Mouse (Mus musculus): Measurements from ENCODE around the gene Zdhhc7. TPM values are rescaled to one million over a fixed set of nuclear protein-coding genes. Genes with fewer than 3 reads are reported as not detected.

Gene Zdhhc7
- 16.3 and 17.1 TPM in 2 replicates for polyA plus RNA-seq (2015; fragmentation: Nextera tagmentation; extraction: Ambion mirVana)

- H3K4me3 ChIP-seq (replicated peaks): peak within 1 kb of the TSS; percentile 90
- peaks cover 4% of the 10 kb centered on the region; the same call in 1 of the 2 replicates for H3K36me3 ChIP-seq
- no peaks in the 10 kb centered on the region for H3K27me3 ChIP-seq
- under 1% methylated on average over 88 of the region's 88 CpGs for WGBS (ENCODE audit: insufficient replicate concordance)
- H3K4me2 ChIP-seq: peak within 1 kb of the TSS; percentile 88
- H3K9ac ChIP-seq: peak within 1 kb of the TSS; percentile 88
- ATAC-seq (ENCODE audit: low read depth) (peak; percentile 78), DNase-seq (peak; percentile 59)
- H3K9me3 ChIP-seq (replicated peaks): no peaks in the 10 kb centered on the region
- H3K27ac ChIP-seq: peak within 1 kb of the TSS; percentile 77
- H3K4me1 ChIP-seq (replicated peaks): peaks cover 52% of the 10 kb centered on the region
Observed at GRCm38 (mm10) chr8:120101068-120101972, at the start of gene Zdhhc7. Gene Zdhhc7, minus strand, starts transcription at chr8:120101482.

DNA sequence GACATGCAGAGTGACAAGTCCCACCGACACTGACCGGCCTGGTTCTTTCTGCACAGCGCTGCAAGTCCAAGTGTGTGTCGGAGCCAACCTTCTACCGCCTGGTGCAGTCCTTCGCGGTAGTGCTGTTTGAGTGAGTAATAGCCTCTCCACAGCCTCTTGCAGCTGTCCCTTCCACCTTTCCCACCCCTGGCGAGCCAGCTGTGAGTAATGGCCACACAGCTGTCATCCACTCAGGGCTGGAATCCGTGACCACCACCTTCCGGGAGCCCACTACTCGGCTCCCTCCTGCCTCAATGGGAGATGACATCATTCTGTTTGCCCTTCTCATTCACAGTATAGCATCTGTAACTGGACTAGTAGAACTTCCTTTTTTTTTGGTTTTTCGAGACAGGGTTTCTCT lies 48.7 kb upstream of the Zdhhc7 start:
- H3K4me3 ChIP-seq (replicated peaks): no peak overlapping the region
- no peaks in the 10 kb centered on the region for H3K4me1 ChIP-seq (replicated peaks)
- no peaks in the 10 kb centered on the region for H3K9me3 ChIP-seq (replicated peaks)
- no peak overlapping the region for H3K4me2 ChIP-seq
- WGBS (ENCODE audit: insufficient replicate concordance): 36% methylated on average over 12 of the region's 12 CpGs
- no peak for ATAC-seq (ENCODE audit: low read depth)
- no peak overlapping the region for H3K9ac ChIP-seq
- H3K27ac ChIP-seq: no peak overlapping the region
- DNase-seq: no peak
- H3K36me3 ChIP-seq: no peaks in the 10 kb centered on the region
- no peaks in the 10 kb centered on the region for H3K27me3 ChIP-seq

DNA sequence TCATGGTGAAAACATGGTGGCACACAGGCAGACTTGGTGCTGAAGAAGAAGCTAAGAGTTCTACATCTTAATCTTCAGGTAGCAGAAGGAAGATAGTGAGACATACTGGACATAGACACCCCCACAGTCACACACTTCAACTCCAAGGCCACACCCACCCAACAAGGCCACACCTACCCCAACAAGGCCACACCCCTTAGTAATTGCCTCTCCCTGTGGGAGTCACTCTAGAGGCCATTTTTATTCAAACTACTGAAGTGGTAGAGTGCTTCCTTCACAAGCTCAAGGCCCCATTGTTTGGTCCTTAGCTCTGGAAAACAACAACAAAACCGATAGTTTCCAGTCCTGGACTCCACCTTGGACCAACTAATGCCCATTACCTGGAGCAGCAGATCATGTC lies 44.8 kb upstream of the Zdhhc7 start:
- H3K4me1 ChIP-seq (replicated peaks): no peaks in the 10 kb centered on the region
- no peaks in the 10 kb centered on the region for H3K36me3 ChIP-seq
- H3K9ac ChIP-seq: no peak overlapping the region
- no peaks in the 10 kb centered on the region for H3K27me3 ChIP-seq
- H3K27ac ChIP-seq: no peak overlapping the region
- no peak for DNase-seq
- H3K4me2 ChIP-seq: no peak overlapping the region
- ATAC-seq (ENCODE audit: low read depth): no peak
- H3K9me3 ChIP-seq (replicated peaks): no peaks in the 10 kb centered on the region
- no peak overlapping the region for H3K4me3 ChIP-seq (replicated peaks)
- WGBS (ENCODE audit: insufficient replicate concordance): 46% methylated on average over 1 of the region's 1 CpGs

DNA sequence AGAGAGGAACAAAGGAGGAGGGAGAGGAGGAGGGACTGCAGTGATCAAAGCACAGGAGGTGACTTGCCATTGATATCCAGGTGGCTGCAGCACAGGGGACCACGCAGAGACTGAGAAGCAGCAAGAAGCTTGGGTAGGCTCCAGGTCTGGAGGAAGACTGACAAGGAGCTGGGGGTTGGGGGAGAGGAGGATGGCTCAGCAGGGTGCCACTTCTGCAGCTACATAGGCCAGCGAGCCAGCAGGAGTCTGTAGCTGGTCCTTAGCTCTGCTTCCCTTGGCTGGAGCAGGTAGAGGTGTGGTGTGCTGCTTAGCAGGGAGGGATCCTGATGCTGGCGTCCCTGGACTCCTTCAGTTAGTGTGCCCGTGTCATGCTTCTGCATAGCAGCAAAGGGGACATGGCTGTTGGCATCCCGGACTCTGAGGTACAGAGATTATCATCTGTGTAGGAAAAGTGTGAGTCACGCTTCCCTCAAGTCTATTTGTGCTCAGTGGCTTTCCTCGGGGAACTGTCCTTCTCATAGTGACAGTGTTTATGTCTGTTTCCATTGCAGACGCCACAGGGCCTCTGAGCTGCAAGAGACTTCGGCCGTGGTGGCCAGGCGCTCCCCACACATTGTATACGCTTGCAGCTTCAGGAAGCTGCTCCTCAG lies 43.5 kb upstream of the Zdhhc7 start:
- H3K36me3 ChIP-seq: no peaks in the 10 kb centered on the region
- no peaks in the 10 kb centered on the region for H3K9me3 ChIP-seq (replicated peaks)
- H3K4me3 ChIP-seq (replicated peaks): no peak overlapping the region
- ATAC-seq (ENCODE audit: low read depth) (no peak), DNase-seq (no peak)
- no peaks in the 10 kb centered on the region for H3K27me3 ChIP-seq
- no peak overlapping the region for H3K9ac ChIP-seq
- 30% methylated on average over 12 of the region's 12 CpGs for WGBS (ENCODE audit: insufficient replicate concordance)
- no peaks in the 10 kb centered on the region for H3K4me1 ChIP-seq (replicated peaks)
- no peak overlapping the region for H3K27ac ChIP-seq
- no peak overlapping the region for H3K4me2 ChIP-seq

GRCm38 (mm10) chr8:120143911-120144651 lies 42.8 kb upstream of the Zdhhc7 start:
- Histone ChIP-seq H3K4me3 (replicated peaks) (no peak overlapping the region), H3K27ac (no peak overlapping the region), H3K36me3 (no peaks in the 10 kb centered on the region), H3K9me3 (replicated peaks) (no peaks in the 10 kb centered on the region), H3K9ac (no peak overlapping the region), H3K4me1 (replicated peaks) (no peaks in the 10 kb centered on the region), H3K4me2 (no peak overlapping the region), H3K27me3 (no peaks in the 10 kb centered on the region; the same call in 1 of the 2 replicates)
- DNase-seq (no peak), ATAC-seq (ENCODE audit: low read depth) (no peak)
- 67% methylated on average over 15 of the region's 15 CpGs for WGBS (ENCODE audit: insufficient replicate concordance)

GRCm38 (mm10) chr8:120140769-120141168 lies 39.5 kb upstream of the Zdhhc7 start:
- no peaks in the 10 kb centered on the region for H3K9me3 ChIP-seq (replicated peaks)
- H3K4me3 ChIP-seq (replicated peaks): no peak overlapping the region
- no peaks in the 10 kb centered on the region for H3K4me1 ChIP-seq (replicated peaks)
- ATAC-seq (ENCODE audit: low read depth) (no peak), DNase-seq (no peak)
- no peak overlapping the region for H3K27ac ChIP-seq
- H3K36me3 ChIP-seq: no peaks in the 10 kb centered on the region
- H3K4me2 ChIP-seq: no peak overlapping the region
- H3K9ac ChIP-seq: no peak overlapping the region
- WGBS (ENCODE audit: insufficient replicate concordance): 47% methylated on average over 3 of the region's 3 CpGs
- H3K27me3 ChIP-seq: peaks cover 5% of the 10 kb centered on the region; the same call in 1 of the 2 replicates

DNA sequence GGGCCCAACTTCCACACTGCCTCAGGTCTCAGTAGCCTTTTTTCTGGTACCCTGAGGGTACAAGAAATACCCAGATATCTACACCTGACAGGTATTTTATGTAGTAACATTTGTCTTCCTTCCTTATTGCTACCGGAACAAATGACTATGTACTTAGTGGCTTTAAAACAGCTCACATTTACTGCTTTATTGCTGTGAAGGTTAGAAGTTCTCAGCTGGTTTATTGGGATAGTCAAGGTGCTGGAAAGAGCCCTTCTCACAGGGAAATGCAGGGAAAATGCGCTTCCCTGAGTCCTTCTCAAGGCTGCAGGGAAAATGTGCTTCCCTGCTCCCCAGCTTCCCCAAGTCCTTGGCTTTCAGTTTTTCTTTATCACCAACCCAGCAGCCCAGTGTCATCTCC lies 37.7 kb upstream of the Zdhhc7 start:
- no peaks in the 10 kb centered on the region for H3K9me3 ChIP-seq (replicated peaks)
- no peaks in the 10 kb centered on the region for H3K36me3 ChIP-seq
- H3K9ac ChIP-seq: no peak overlapping the region
- H3K4me1 ChIP-seq (replicated peaks): no peaks in the 10 kb centered on the region
- H3K4me2 ChIP-seq: no peak overlapping the region
- H3K27me3 ChIP-seq: peaks cover 5% of the 10 kb centered on the region; the same call in 1 of the 2 replicates
- no peak overlapping the region for H3K4me3 ChIP-seq (replicated peaks)
- DNase-seq: no peak
- H3K27ac ChIP-seq: no peak overlapping the region
- no peak for ATAC-seq (ENCODE audit: low read depth)
- 58% methylated on average over 2 of the region's 2 CpGs for WGBS (ENCODE audit: insufficient replicate concordance)

- Histone ChIP-seq H3K9ac (no peak overlapping the region), H3K9me3 (replicated peaks) (no peaks in the 10 kb centered on the region), H3K27ac (no peak overlapping the region), H3K27me3 (peaks cover 5% of the 10 kb centered on the region; the same call in 1 of the 2 replicates), H3K4me1 (replicated peaks) (no peaks in the 10 kb centered on the region), H3K4me3 (replicated peaks) (no peak overlapping the region), H3K4me2 (no peak overlapping the region), H3K36me3 (no peaks in the 10 kb centered on the region)
- DNase-seq (no peak), ATAC-seq (ENCODE audit: low read depth) (no peak)
- 73% methylated on average over 7 of the region's 7 CpGs for WGBS (ENCODE audit: insufficient replicate concordance)
Observed at GRCm38 (mm10) chr8:120136618-120137017, 35.3 kb upstream of the Zdhhc7 start.

DNA sequence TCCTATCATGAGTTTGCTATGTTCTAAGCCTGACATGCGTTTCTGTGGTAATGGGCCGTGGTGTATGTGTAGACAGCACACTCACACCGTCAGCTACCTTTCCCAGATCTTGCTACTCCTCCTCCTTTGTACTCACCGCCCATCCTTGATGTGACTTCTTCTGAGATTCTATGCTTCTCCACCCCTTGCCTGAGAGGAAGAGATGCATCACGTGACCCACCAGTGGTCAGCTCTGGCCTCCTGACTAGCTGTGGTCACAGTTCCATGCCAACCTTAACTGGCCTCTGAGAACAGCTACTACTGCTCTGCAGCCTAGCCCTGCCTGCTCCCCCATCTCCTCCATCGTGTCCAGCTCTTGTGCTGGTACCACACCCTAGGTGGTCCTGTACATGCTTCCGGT lies 34.4 kb upstream of the Zdhhc7 start:
- ATAC-seq (ENCODE audit: low read depth) (no peak), DNase-seq (no peak)
- H3K27ac ChIP-seq: no peak overlapping the region
- no peaks in the 10 kb centered on the region for H3K9me3 ChIP-seq (replicated peaks)
- no peak overlapping the region for H3K4me3 ChIP-seq (replicated peaks)
- H3K36me3 ChIP-seq: no peaks in the 10 kb centered on the region
- H3K9ac ChIP-seq: no peak overlapping the region
- H3K4me1 ChIP-seq (replicated peaks): no peaks in the 10 kb centered on the region
- no peak overlapping the region for H3K4me2 ChIP-seq
- peaks cover 5% of the 10 kb centered on the region; the same call in 1 of the 2 replicates for H3K27me3 ChIP-seq
- 70% methylated on average over 7 of the region's 7 CpGs for WGBS (ENCODE audit: insufficient replicate concordance)

DNA sequence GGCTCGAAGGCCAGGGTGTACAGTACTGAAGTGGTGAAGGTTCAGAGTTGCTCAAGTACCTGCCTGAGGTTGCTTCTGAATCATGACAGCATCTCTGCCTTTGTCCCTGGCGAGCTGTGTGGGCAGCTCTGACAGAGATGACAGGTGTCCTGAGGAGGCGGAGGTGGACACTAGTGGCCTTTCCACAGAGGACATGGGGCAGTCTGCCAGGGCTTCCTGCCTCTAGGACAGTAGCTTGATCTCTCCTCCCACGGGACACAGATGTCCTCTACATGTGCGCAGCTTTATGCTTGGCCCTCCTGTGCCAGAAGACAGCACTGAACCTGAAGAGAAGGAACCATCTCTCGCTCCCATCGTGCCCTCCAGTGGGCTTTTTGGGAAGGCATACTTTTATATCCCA lies 31.9 kb upstream of the Zdhhc7 start:
- H3K27me3 ChIP-seq: peaks cover 2% of the 10 kb centered on the region; the same call in 1 of the 2 replicates
- H3K9ac ChIP-seq: no peak overlapping the region
- no peaks in the 10 kb centered on the region for H3K36me3 ChIP-seq
- no peak overlapping the region for H3K4me2 ChIP-seq
- no peak for ATAC-seq (ENCODE audit: low read depth)
- H3K4me3 ChIP-seq (replicated peaks): no peak overlapping the region
- no peak overlapping the region for H3K27ac ChIP-seq
- DNase-seq: no peak
- WGBS (ENCODE audit: insufficient replicate concordance): 64% methylated on average over 7 of the region's 7 CpGs
- H3K4me1 ChIP-seq (replicated peaks): no peaks in the 10 kb centered on the region
- no peaks in the 10 kb centered on the region for H3K9me3 ChIP-seq (replicated peaks)

- H3K36me3 ChIP-seq: no peaks in the 10 kb centered on the region
- 0 out of 2 replicates have a peak, but pooled peaks cover 5% of the 10 kb centered on the region for H3K4me1 ChIP-seq (replicated peaks)
- no peak overlapping the region for H3K4me2 ChIP-seq
- whole genome bisulfite sequencing (ENCODE audit: insufficient replicate concordance): 27% methylated on average over 8 of the region's 8 CpGs
- ATAC-seq (ENCODE audit: low read depth) (no peak), DNase-seq (no peak)
- H3K9ac ChIP-seq: no peak overlapping the region
- no peaks in the 10 kb centered on the region for H3K9me3 ChIP-seq (replicated peaks)
- H3K27ac ChIP-seq: no peak overlapping the region
- H3K27me3 ChIP-seq: peaks cover 16% of the 10 kb centered on the region
- no peak overlapping the region for H3K4me3 ChIP-seq (replicated peaks)
Observed at GRCm38 (mm10) chr8:120131158-120131557, 29.9 kb upstream of the Zdhhc7 start.

Data from liver, embryonic 13.5 days (tissue).